Mouse (Mus musculus): Measurements from ENCODE around the gene Tcf12. TPM values are rescaled to one million over a fixed set of nuclear protein-coding genes. Genes with fewer than 3 reads are reported as not detected.

Tcf12 gene
- total and polyA plus RNA-seq, 3 experiments = 41.4 to 42.3 (median 41.7) TPM

DNA sequence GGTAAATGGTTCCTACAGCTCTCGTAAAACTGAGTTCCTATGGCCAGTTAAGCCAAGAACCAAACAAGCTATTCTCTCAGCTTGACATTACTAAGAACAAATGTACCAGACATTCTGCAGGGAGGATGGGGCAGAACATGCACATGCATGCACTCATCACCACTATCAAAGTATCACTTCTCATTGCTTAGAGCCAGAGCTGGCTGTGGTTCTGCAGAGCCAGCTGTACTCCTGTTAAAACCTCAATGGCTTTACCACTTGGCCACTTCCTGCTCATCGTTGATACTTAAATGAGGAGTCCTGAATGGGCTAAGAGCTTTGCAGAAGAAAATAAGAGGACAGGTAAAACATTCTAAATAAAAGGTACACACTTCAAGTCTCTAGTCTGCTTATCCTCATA lies 14.6 kb downstream of the Tcf12 start (continued):
- TF ChIP-seq JUND (conservative IDR thresholded peaks at IDR 0.05; ENCODE audit: low read depth, low read length) (no peak), RCOR1 (conservative IDR thresholded peaks at IDR 0.05; ENCODE audit: low read depth, low read length) (no peak), ZC3H11A (IDR thresholded peaks at IDR 0.05; ENCODE audit: low read depth, low read length) (no peak), TCF12 (IDR thresholded peaks at IDR 0.05; ENCODE audit: low read depth, low read length) (peak; percentile 51; the same call in 1 of the 2 replicates), RAD21 (IDR thresholded peaks at IDR 0.05; ENCODE audit: low read depth, low read length) (no peak), SIN3A (IDR thresholded peaks at IDR 0.05; ENCODE audit: low read length) (no peak)

DNA sequence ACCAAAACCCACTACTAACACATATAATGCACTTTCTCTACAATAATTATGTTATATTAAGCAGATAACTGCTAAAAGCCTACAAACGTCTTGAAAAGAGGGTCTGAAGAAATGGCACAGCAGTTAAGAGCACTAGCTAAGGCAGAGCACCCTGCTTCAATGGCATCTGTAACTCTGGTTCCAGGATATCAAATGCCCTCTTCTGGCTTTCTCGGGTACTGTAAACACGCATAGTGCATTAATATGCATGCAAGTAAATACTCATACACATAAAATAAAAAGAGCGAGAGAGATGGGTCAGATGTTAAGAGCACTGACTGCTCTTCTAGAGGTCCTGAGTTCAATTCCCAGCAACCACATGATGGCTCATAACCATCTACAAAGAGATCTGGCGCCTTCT lies 17.0 kb downstream of the Tcf12 start:
- peaks cover 2 to 14% of the 10 kb centered on the region in 2 experiments for H3K36me3 ChIP-seq (replicated peaks in 1 of 2; ENCODE audit: control insufficient read depth in 1 of 2, insufficient read depth in 1 of 2, low read length in 1 of 2)
- peak; percentile 20 for TF ChIP-seq SMC3 (IDR thresholded peaks at IDR 0.05; ENCODE audit: low read depth, low read length)
- TF ChIP-seq JUN (IDR thresholded peaks at IDR 0.05; ENCODE audit: insufficient read depth, low read depth, low read length) = no peak
- TF ChIP-seq CTCF (conservative IDR thresholded peaks at IDR 0.05 in 1 of 2, IDR thresholded peaks at IDR 0.05 in 1 of 2; ENCODE audit: low read depth in 2 of 2, low read length in 2 of 2) = peak in 1 of 2 experiments; percentile 36; a peak in 2 of 4 replicates
- TF ChIP-seq ETS1 (conservative IDR thresholded peaks at IDR 0.05; ENCODE audit: low read depth, low read length) = no peak
- no peak for TF ChIP-seq USF1 (IDR thresholded peaks at IDR 0.05; ENCODE audit: low read depth, low read length)
- TF ChIP-seq RAD21 (IDR thresholded peaks at IDR 0.05; ENCODE audit: low read depth, low read length) = peak; percentile 25
- H3K79me2 ChIP-seq (replicated peaks; ENCODE audit: control insufficient read depth, extremely low read depth, insufficient read depth, poor library complexity, severe bottlenecking) = peaks cover 33% of the 10 kb centered on the region
- H3K27me3 ChIP-seq (replicated peaks) = no peaks in the 10 kb centered on the region
- DNase-seq (ENCODE audit: extremely low read depth) = no peak
- in situ Hi-C loops (cut with MboI; ENCODE audit: low pct_ligation_motif_present, low pct_unique_long_range_greater_than_20kb, low sequenced_read_pairs) (no loop called here), dilution Hi-C loops (cut with MboI; ENCODE audit: extremely low pct_ligation_motif_present, extremely low pct_unique_long_range_greater_than_20kb, low sequenced_read_pairs) (no loop called here)
- no peak overlapping the region for H3K9ac ChIP-seq (ENCODE audit: insufficient read depth, low read depth)
- H3K4me3 ChIP-seq (replicated peaks in 1 of 3; ENCODE audit: low read depth in 2 of 3, low read length in 2 of 3, poor library complexity in 1 of 3) = no peak overlapping the region
- H3K4me2 ChIP-seq (ENCODE audit: insufficient read depth, low read depth, poor library complexity, severe bottlenecking) = no peak overlapping the region
- no peak overlapping the region for H3K27ac ChIP-seq (ENCODE audit: insufficient read depth, low read depth)
- peaks cover 7 to 48% of the 10 kb centered on the region in 2 experiments for H3K4me1 ChIP-seq (ENCODE audit: control insufficient read depth in 1 of 2, insufficient read depth in 2 of 2)
- H3K9me3 ChIP-seq (replicated peaks; ENCODE audit: low read length) = no peaks in the 10 kb centered on the region

DNA sequence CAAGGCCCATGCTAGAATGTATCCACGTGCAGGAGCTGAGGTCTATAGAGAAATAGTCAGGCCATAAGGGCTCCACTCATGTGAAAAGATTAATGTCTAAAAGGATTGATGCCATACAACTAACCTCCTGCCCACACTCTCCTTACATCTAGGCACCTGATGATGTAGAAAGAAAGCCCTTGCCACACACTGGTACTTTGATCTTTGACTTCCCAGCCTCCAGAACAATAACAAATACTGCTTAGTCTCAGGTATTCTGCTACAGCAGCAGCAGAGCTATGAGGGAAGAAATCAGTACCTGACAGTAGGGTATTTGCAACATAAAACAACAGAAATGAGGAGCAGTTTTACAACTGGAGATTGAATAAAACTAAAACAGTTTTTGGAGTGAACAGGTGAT lies 19.5 kb downstream of the Tcf12 start:
- H3K4me3 ChIP-seq (replicated peaks in 1 of 3; ENCODE audit: low read depth in 2 of 3, low read length in 2 of 3, poor library complexity in 1 of 3) = no peak overlapping the region
- H3K27ac ChIP-seq (ENCODE audit: insufficient read depth, low read depth) = no peak overlapping the region
- no peak for DNase-seq (ENCODE audit: extremely low read depth)
- peaks cover 7 to 40% of the 10 kb centered on the region in 2 experiments for H3K4me1 ChIP-seq (ENCODE audit: control insufficient read depth in 1 of 2, insufficient read depth in 2 of 2)
- TF ChIP-seq ZNF384 (IDR thresholded peaks at IDR 0.05; ENCODE audit: low read depth, low read length) (no peak), USF2 (conservative IDR thresholded peaks at IDR 0.05; ENCODE audit: low read depth, low read length) (no peak), E2F4 (IDR thresholded peaks at IDR 0.05; ENCODE audit: insufficient replicate concordance, low read depth, low read length) (no peak), JUND (conservative IDR thresholded peaks at IDR 0.05; ENCODE audit: low read depth, low read length) (no peak), MAFK (IDR thresholded peaks at IDR 0.05; ENCODE audit: insufficient replicate concordance, low read length) (no peak), ELF1 (IDR thresholded peaks at IDR 0.05; ENCODE audit: low read depth, low read length) (no peak)
- H3K79me2 ChIP-seq (replicated peaks; ENCODE audit: control insufficient read depth, extremely low read depth, insufficient read depth, poor library complexity, severe bottlenecking) = peaks cover 35% of the 10 kb centered on the region
- no peaks in the 10 kb centered on the region for H3K9me3 ChIP-seq (replicated peaks; ENCODE audit: low read length)
- in situ Hi-C loops (cut with MboI; ENCODE audit: low pct_ligation_motif_present, low pct_unique_long_range_greater_than_20kb, low sequenced_read_pairs) = no loop called here
- no peak overlapping the region for H3K4me2 ChIP-seq (ENCODE audit: insufficient read depth, low read depth, poor library complexity, severe bottlenecking)
- dilution Hi-C loops (cut with MboI; ENCODE audit: extremely low pct_ligation_motif_present, extremely low pct_unique_long_range_greater_than_20kb, low sequenced_read_pairs) = no loop called here
- no peak overlapping the region for H3K9ac ChIP-seq (ENCODE audit: insufficient read depth, low read depth)
- peaks cover 2 to 14% of the 10 kb centered on the region in 2 experiments for H3K36me3 ChIP-seq (replicated peaks in 1 of 2; ENCODE audit: control insufficient read depth in 1 of 2, insufficient read depth in 1 of 2, low read length in 1 of 2)
- H3K27me3 ChIP-seq (replicated peaks) = no peaks in the 10 kb centered on the region

Data from CH12.LX (cell line).